Mouse (Mus musculus) spleen, adult 2 months (tissue): ENCODE data around the gene Morn1.

ENCODE experiments used
- CTCF ChIP-seq: fragments of 200-500 bp; IDR thresholded peaks from 2 replicates; pipeline ENCODE4 v1.5.1; 2011; ENCODE audit warnings: mild to moderate bottlenecking, inconsistent platforms; ENCODE audit not compliant: insufficient read depth, insufficient read length, insufficient replicate concordance; ENCODE audit errors: extremely low read depth
- POLR2A ChIP-seq: fragments of 200-500 bp; IDR thresholded peaks from 2 replicates; pipeline ENCODE4 v1.6.1; 2011; ENCODE audit warnings: low read depth, low read length, inconsistent platforms

- TF ChIP-seq CTCF (no peak), POLR2A (no peak)
These were observed 64.9 kb downstream of the Morn1 start for GRCm38 (mm10) chr4:155151221-155151788.
